Mouse (Mus musculus): ENCODE results near the gene Nrg3. TPM values are rescaled to one million over a fixed set of nuclear protein-coding genes. Genes with fewer than 3 reads are reported as not detected.
"Not testable (repeated sequence)": the region's sequence is repeated elsewhere in the genome, so short reads cannot be mapped to it uniquely, and the experiment has no call there.

Nrg3 gene
- total RNA-seq, 4 experiments from 2014 or later = not detected

GRCm38 (mm10) chr14:38628862-38629619 is 843.8 kb downstream of the Nrg3 start:
- DNase-seq (ENCODE audit: low spot score) = no peak

- DNase-seq (ENCODE audit: low spot score) = no peak
Measured at GRCm38 (mm10) chr14:38616969-38617368, 855.9 kb downstream of the Nrg3 start.

GRCm38 (mm10) chr14:38597735-38598134 is 875.2 kb downstream of the Nrg3 start:
- DNase-seq (ENCODE audit: low spot score) = no peak

- DNase-seq (ENCODE audit: low spot score) = no peak
Measured at GRCm38 (mm10) chr14:38594297-38594696, 878.6 kb downstream of the Nrg3 start.

GRCm38 (mm10) chr14:38576796-38577195 is 896.1 kb downstream of the Nrg3 start:
- DNase-seq (ENCODE audit: low spot score) = no peak

- DNase-seq (ENCODE audit: low spot score) = no peak
Measured at GRCm38 (mm10) chr14:38568184-38568583, 904.7 kb downstream of the Nrg3 start.

GRCm38 (mm10) chr14:38566182-38566581 is 906.7 kb downstream of the Nrg3 start:
- DNase-seq (ENCODE audit: low spot score) = no peak

GRCm38 (mm10) chr14:38554636-38555035 is 918.3 kb downstream of the Nrg3 start:
- no peak for DNase-seq (ENCODE audit: low spot score)

- DNase-seq (ENCODE audit: low spot score) = no peak
Measured at GRCm38 (mm10) chr14:38547257-38547656, 925.6 kb downstream of the Nrg3 start.

GRCm38 (mm10) chr14:38535181-38535580 is 937.7 kb downstream of the Nrg3 start:
- DNase-seq (ENCODE audit: low spot score) = no peak

- no peak for DNase-seq (ENCODE audit: low spot score)
Measured at GRCm38 (mm10) chr14:38533495-38533894, 939.4 kb downstream of the Nrg3 start.

GRCm38 (mm10) chr14:38516232-38516631 is 956.7 kb downstream of the Nrg3 start:
- no peak for DNase-seq (ENCODE audit: low spot score)

- no peak for DNase-seq (ENCODE audit: low spot score)
Measured at GRCm38 (mm10) chr14:38509016-38509415, 963.9 kb downstream of the Nrg3 start.

GRCm38 (mm10) chr14:38494970-38495369 is 977.9 kb downstream of the Nrg3 start:
- DNase-seq (ENCODE audit: low spot score) = no peak

GRCm38 (mm10) chr14:38447086-38447485 is 1025.8 kb downstream of the Nrg3 start:
- no peak for DNase-seq (ENCODE audit: low spot score)

- no peak for DNase-seq (ENCODE audit: low spot score)
Measured at GRCm38 (mm10) chr14:38444788-38445187, 1028.1 kb downstream of the Nrg3 start.

GRCm38 (mm10) chr14:38433793-38434589 is 1038.9 kb downstream of the Nrg3 start:
- no peak for DNase-seq (ENCODE audit: low spot score)

- no peak for DNase-seq (ENCODE audit: low spot score)
Measured at GRCm38 (mm10) chr14:38374660-38375059, 1098.2 kb downstream of the Nrg3 start.

- DNase-seq (ENCODE audit: low spot score) = no peak
Measured at GRCm38 (mm10) chr14:38340967-38341366, 1131.9 kb downstream of the Nrg3 start.

- not testable (repeated sequence) for DNase-seq (ENCODE audit: low spot score)
Measured at GRCm38 (mm10) chr14:38322841-38323240, 1150.0 kb downstream of the Nrg3 start.

- DNase-seq (ENCODE audit: low spot score) = no peak
Measured at GRCm38 (mm10) chr14:38320619-38321340, 1152.1 kb downstream of the Nrg3 start.
